Mouse (Mus musculus) CH12.LX (cell line): Measurements from ENCODE around the gene Actn2. TPM values are rescaled to one million over a fixed set of nuclear protein-coding genes. Genes with fewer than 3 reads are reported as not detected.

ENCODE experiments used
- DNase-seq: peaks from one replicate; pipeline ENCODE4 v3.0.0-alpha.2; 2013; ENCODE audit errors: extremely low read depth
- H3K27ac ChIP-seq: 2 replicates; pipeline ENCODE4 v1.5.1; 2012; ENCODE audit warnings: low read depth, mild to moderate bottlenecking, control low read depth, moderate library complexity; ENCODE audit not compliant: insufficient read depth
- H3K27me3 ChIP-seq: replicated peaks from 2 replicates; pipeline ENCODE3; 2012; ENCODE audit warnings: inconsistent platforms
- H3K36me3 ChIP-seq, 2 experiments: replicated peaks in 1 of 2; 2 replicates each; pipeline versions ENCODE3 to v1.6.1; 2012; ENCODE audit warnings: inconsistent platforms in 1 of 2, low read length in 1 of 2, mild to moderate bottlenecking in 1 of 2, mixed read lengths in 1 of 2, moderate library complexity in 1 of 2; ENCODE audit not compliant: control insufficient read depth in 1 of 2, insufficient read depth in 1 of 2
- H3K4me1 ChIP-seq, 2 experiments: 2 replicates each; pipeline ENCODE4 v1.6.1; 2012; ENCODE audit warnings: inconsistent platforms in 1 of 2, moderate library complexity in 1 of 2; ENCODE audit not compliant: insufficient read depth in 2 of 2, control insufficient read depth in 1 of 2
- H3K4me2 ChIP-seq: 2 replicates; pipeline ENCODE4 v1.6.1; 2012; ENCODE audit warnings: low read depth, mild to moderate bottlenecking, control low read depth; ENCODE audit not compliant: poor library complexity, insufficient read depth, severe bottlenecking
- H3K4me3 ChIP-seq, 3 experiments: fragments of 150-350 bp in 1 of 3; sonication (generic) in 1 of 3; replicated peaks in 1 of 3; 2 replicates each; pipeline versions ENCODE3 to v1.5.1; 2011 to 2012; ENCODE audit warnings: low read depth in 2 of 3, low read length in 2 of 3, mild to moderate bottlenecking in 2 of 3, moderate library complexity in 2 of 3, control low read depth in 1 of 3, improper control_type of control experiment in 1 of 3, inconsistent platforms in 1 of 3, mixed read lengths in 1 of 3; ENCODE audit not compliant: poor library complexity in 1 of 3
- H3K79me2 ChIP-seq: replicated peaks from 2 replicates; pipeline ENCODE4 v1.6.1; 2012; ENCODE audit warnings: mild to moderate bottlenecking, moderate library complexity; ENCODE audit not compliant: control insufficient read depth, poor library complexity, insufficient read depth, severe bottlenecking; ENCODE audit errors: extremely low read depth
- H3K9ac ChIP-seq: 2 replicates; pipeline ENCODE4 v1.6.1; 2012; ENCODE audit warnings: low read depth, mild to moderate bottlenecking, control low read depth, moderate library complexity; ENCODE audit not compliant: insufficient read depth
- H3K9me3 ChIP-seq: replicated peaks from 2 replicates; pipeline ENCODE3; 2012; ENCODE audit warnings: low read length, inconsistent platforms, mixed read lengths
- BHLHE40 ChIP-seq: IDR thresholded peaks from 2 replicates; pipeline ENCODE4 v1.6.1; 2011; ENCODE audit warnings: mild to moderate bottlenecking, low read depth, low read length, improper control_type of control experiment
- ELF1 ChIP-seq: IDR thresholded peaks from 2 replicates; pipeline ENCODE4 v1.6.1; 2014; ENCODE audit warnings: low read depth, mild to moderate bottlenecking, inconsistent platforms, low read length, improper control_type of control experiment
- EP300 ChIP-seq: IDR thresholded peaks from 2 replicates; pipeline ENCODE4 v1.6.1; 2011; ENCODE audit warnings: low read length, improper control_type of control experiment
- GABPA ChIP-seq: IDR thresholded peaks from 2 replicates; pipeline ENCODE4 v1.6.1; 2012; ENCODE audit warnings: low read depth, low read length, improper control_type of control experiment, inconsistent platforms; ENCODE audit not compliant: insufficient replicate concordance
- IRF4 ChIP-seq: IDR thresholded peaks from 2 replicates; pipeline ENCODE4 v1.6.1; 2014; ENCODE audit warnings: low read depth, mild to moderate bottlenecking, inconsistent platforms, low read length, improper control_type of control experiment
- JUN ChIP-seq: IDR thresholded peaks from 2 replicates; pipeline ENCODE4 v1.6.1; 2011; ENCODE audit warnings: low read depth, mild to moderate bottlenecking, low read length, improper control_type of control experiment, moderate library complexity; ENCODE audit not compliant: insufficient read depth
- JUND ChIP-seq: conservative IDR thresholded peaks from 2 replicates; pipeline ENCODE4 v1.6.1; 2011; ENCODE audit warnings: low read depth, low read length, improper control_type of control experiment
- KAT2A ChIP-seq: IDR thresholded peaks from 2 replicates; pipeline ENCODE4 v1.6.1; 2012; ENCODE audit warnings: low read length, improper control_type of control experiment, inconsistent platforms; ENCODE audit not compliant: insufficient replicate concordance
- MAFK ChIP-seq: IDR thresholded peaks from 2 replicates; pipeline ENCODE4 v1.6.1; 2011; ENCODE audit warnings: low read length, improper control_type of control experiment; ENCODE audit not compliant: insufficient replicate concordance
- MAX ChIP-seq: IDR thresholded peaks from 2 replicates; pipeline ENCODE4 v1.6.1; 2011; ENCODE audit warnings: low read length, improper control_type of control experiment
- MAZ ChIP-seq: IDR thresholded peaks from 2 replicates; pipeline ENCODE4 v1.6.1; 2012; ENCODE audit warnings: low read depth, mild to moderate bottlenecking, inconsistent platforms, low read length, improper control_type of control experiment, moderate library complexity
- MEF2A ChIP-seq: IDR thresholded peaks from 2 replicates; pipeline ENCODE4 v1.6.1; 2014; ENCODE audit warnings: low read depth, mild to moderate bottlenecking, inconsistent platforms, low read length, improper control_type of control experiment, borderline replicate concordance
- MXI1 ChIP-seq: IDR thresholded peaks from 2 replicates; pipeline ENCODE4 v1.6.1; 2011; ENCODE audit warnings: mild to moderate bottlenecking, low read depth, low read length, improper control_type of control experiment
- PAX5 ChIP-seq: IDR thresholded peaks from 2 replicates; pipeline ENCODE4 v1.6.1; 2012; ENCODE audit warnings: low read length, inconsistent platforms, mixed read lengths
- POLR2A ChIP-seq: IDR thresholded peaks from 2 replicates; pipeline ENCODE4 v1.6.1; 2011; ENCODE audit warnings: low read depth, mild to moderate bottlenecking, improper control_type of control experiment, low read length
- POLR2AphosphoS2 ChIP-seq: IDR thresholded peaks from 2 replicates; pipeline ENCODE4 v1.6.1; 2011; ENCODE audit warnings: low read depth, low read length, improper control_type of control experiment
- RCOR1 ChIP-seq: conservative IDR thresholded peaks from 2 replicates; pipeline ENCODE4 v1.6.1; 2012; ENCODE audit warnings: low read depth, mild to moderate bottlenecking, inconsistent platforms, low read length, improper control_type of control experiment
- SIN3A ChIP-seq: IDR thresholded peaks from 2 replicates; pipeline ENCODE4 v1.6.1; 2012; ENCODE audit warnings: low read length, improper control_type of control experiment, inconsistent platforms
- SMC3 ChIP-seq: IDR thresholded peaks from 2 replicates; pipeline ENCODE4 v1.6.1; 2011; ENCODE audit warnings: low read depth, low read length, improper control_type of control experiment
- USF1 ChIP-seq: IDR thresholded peaks from 2 replicates; pipeline ENCODE4 v1.6.1; 2014; ENCODE audit warnings: low read depth, mild to moderate bottlenecking, inconsistent platforms, low read length, improper control_type of control experiment
- ZMIZ1 ChIP-seq: IDR thresholded peaks from 2 replicates; pipeline ENCODE4 v1.6.1; 2012; ENCODE audit warnings: low read depth, mild to moderate bottlenecking, inconsistent platforms, low read length, improper control_type of control experiment
- ZNF384 ChIP-seq: IDR thresholded peaks from 2 replicates; pipeline ENCODE4 v1.6.1; 2012; ENCODE audit warnings: low read depth, low read length, improper control_type of control experiment, inconsistent platforms
- dilution Hi-C: fragments of 300-500 bp; cut with MboI; formaldehyde crosslinking; loops from 2 replicates; pipeline ENCODE4 v1.14.3; 2020; ENCODE audit warnings: low sequenced_read_pairs; ENCODE audit not compliant: extremely low pct_unique_long_range_greater_than_20kb, extremely low pct_ligation_motif_present
- in situ Hi-C: fragments of 300-500 bp; cut with MboI; formaldehyde crosslinking; loops from 3 replicates; pipeline ENCODE4 v1.14.3; 2019; ENCODE audit warnings: low sequenced_read_pairs, low pct_ligation_motif_present, low pct_unique_long_range_greater_than_20kb, mixed read lengths
- polyA plus RNA-seq: library from polyadenylated mRNA; unstranded; fragments of >175 nt; gene quantifications from 2 replicates; pipeline ENCODE4 v1.2.1, GENCODE M21; 2012; ENCODE audit warnings: low read depth; ENCODE audit not compliant: insufficient read length
- total RNA-seq, 2 experiments: library from RNA; depleted of rRNA; stranded (reverse); fragments of 300-350 nt in 1 of 2; fragments of >200 nt in 1 of 2; gene quantifications; 2 replicates each; pipeline ENCODE4 v1.2.3; 2012 to 2014

The Actn2 gene
- total and polyA plus RNA-seq, 3 experiments, result not detected

DNA sequence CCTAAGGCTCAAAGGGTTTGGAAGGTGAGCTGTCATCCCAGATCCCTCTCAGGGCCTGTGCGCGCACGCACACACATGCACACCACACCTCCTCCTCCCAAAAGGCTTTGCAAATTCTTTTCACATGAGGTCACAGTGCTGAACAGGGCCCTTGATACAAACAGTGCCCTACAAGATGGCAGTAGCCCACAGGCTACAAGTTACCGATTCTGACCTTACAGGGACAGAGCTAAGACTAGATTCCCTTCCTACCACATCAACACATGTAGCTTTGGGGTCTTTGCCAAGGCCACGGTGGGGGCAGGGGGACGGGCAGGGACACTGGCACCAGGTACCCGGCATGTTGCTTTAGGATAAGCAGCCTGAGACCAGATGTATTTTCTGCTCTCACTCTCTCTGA lies 46.8 kb downstream of the Actn2 start:
- dilution Hi-C loops, result no loop called here
- Histone ChIP-seq H3K79me2 (no peaks in the 10 kb centered on the region), H3K4me2 (no peak overlapping the region), H3K27me3 (no peaks in the 10 kb centered on the region), H3K36me3 (no peaks in the 10 kb centered on the region), H3K9ac (no peak overlapping the region), H3K27ac (no peak overlapping the region), H3K4me3 (no peak overlapping the region), H3K4me1 (peaks cover 0 to 8% of the 10 kb centered on the region in 2 experiments; a peak in 2 of 4 replicates), H3K9me3 (no peaks in the 10 kb centered on the region)
- in situ Hi-C loops, result no loop called here
- TF ChIP-seq KAT2A (no peak), MAZ (no peak), RCOR1 (no peak), EP300 (no peak), PAX5 (no peak), SMC3 (no peak), ZNF384 (no peak), MEF2A (no peak), JUND (no peak), JUN (no peak), POLR2A (no peak), USF1 (no peak), MAFK (no peak), ELF1 (no peak), SIN3A (no peak), ZMIZ1 (no peak), GABPA (no peak)
- DNase-seq, result no peak

DNA sequence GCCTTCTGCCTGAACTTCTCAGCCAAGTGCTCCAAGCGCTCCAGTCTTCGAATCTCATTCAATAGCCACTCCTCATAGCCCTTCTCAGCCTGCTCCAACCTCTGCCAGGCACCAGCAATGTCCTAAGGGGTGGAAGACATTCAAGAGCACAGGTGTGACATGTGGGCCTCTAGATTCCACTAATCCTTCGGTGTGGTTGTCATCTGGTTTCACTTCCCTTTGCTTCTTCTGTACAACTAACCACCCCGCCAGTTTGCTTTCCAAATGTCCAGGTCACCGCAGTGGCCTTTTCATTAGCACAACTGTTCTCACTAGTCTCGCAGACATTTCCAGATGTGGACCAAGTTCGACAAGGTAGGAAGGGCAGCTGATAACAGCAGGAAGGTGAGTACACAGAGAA lies 49.9 kb downstream of the Actn2 start:
- no peak overlapping the region for H3K4me2 ChIP-seq
- peak; percentile 33 for DNase-seq
- H3K27me3 ChIP-seq, result no peaks in the 10 kb centered on the region
- no peak overlapping the region for H3K4me3 ChIP-seq
- no peaks in the 10 kb centered on the region for H3K36me3 ChIP-seq
- no peak overlapping the region for H3K27ac ChIP-seq
- dilution Hi-C loops, result no loop called here
- no peaks in the 10 kb centered on the region for H3K79me2 ChIP-seq
- H3K9ac ChIP-seq, result no peak overlapping the region
- H3K9me3 ChIP-seq, result no peaks in the 10 kb centered on the region
- in situ Hi-C loops, result no loop called here
- TF ChIP-seq PAX5, result no peak
- peak; percentile 67 for TF ChIP-seq EP300
- TF ChIP-seq SMC3, result no peak
- TF ChIP-seq POLR2A, result no peak
- no peak for TF ChIP-seq MXI1
- TF ChIP-seq BHLHE40, result no peak
- TF ChIP-seq JUND, result no peak
- no peak for TF ChIP-seq USF1
- TF ChIP-seq MAX, result no peak
- no peak for TF ChIP-seq GABPA
- TF ChIP-seq POLR2AphosphoS2, result no peak
- TF ChIP-seq IRF4, result peak; percentile 74
- no peak for TF ChIP-seq JUN
- peaks cover 0 to 8% of the 10 kb centered on the region in 2 experiments; a peak in 2 of 4 replicates for H3K4me1 ChIP-seq
